Mouse (Mus musculus) liver, adult 2 months (tissue): Measurements from ENCODE around the gene Hp1bp3.

Experiments used
- CTCF ChIP-seq: fragments of 200-500 bp; IDR thresholded peaks from 2 replicates; pipeline ENCODE4 v1.5.1; 2011; ENCODE audit warnings: low read depth, low read length, control low read depth
- POLR2A ChIP-seq: fragments of 200-500 bp; IDR thresholded peaks from 2 replicates; pipeline ENCODE4 v1.6.1; 2011; ENCODE audit warnings: low read length, control low read depth; ENCODE audit not compliant: insufficient read depth; ENCODE audit errors: extremely low read depth

GRCm38 (mm10) chr4:138251819-138252218 is 35.7 kb downstream of the Hp1bp3 start:
- TF ChIP-seq CTCF (no peak), POLR2A (no peak)
